Mouse (Mus musculus) lung, postnatal 0 days (tissue): Measurements from ENCODE around the gene Akap12.

Experiments used
- CTCF ChIP-seq: IDR thresholded peaks from 2 replicates; pipeline ENCODE4 v1.5.1; 2016; ENCODE audit warnings: antibody characterized with exemption, mild to moderate bottlenecking
- EP300 ChIP-seq: IDR thresholded peaks from 2 replicates; pipeline ENCODE4 v1.6.1; 2016; ENCODE audit warnings: antibody characterized with exemption, mild to moderate bottlenecking, control low read depth

DNA sequence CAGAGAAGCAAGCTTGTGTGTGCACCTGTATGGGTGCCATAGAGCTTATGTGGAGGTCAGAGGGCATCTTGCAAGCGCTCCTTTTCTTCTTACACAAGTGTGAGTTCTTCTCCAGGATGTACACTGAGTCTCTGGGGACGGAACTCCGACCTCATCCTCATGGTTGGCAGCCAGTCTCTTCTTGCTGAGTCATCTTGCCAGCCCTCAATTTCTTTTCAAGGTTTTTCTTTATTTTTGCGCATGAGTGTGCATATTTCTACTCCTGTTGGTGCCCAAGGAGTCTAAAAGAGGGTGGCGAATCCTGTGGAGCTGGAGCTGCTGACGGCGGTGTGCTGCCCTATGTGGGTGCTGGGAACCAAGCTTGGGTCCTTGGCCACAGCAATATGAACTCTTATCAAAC, 19.8 kb upstream of the Akap12 start:
- TF ChIP-seq CTCF (no peak), EP300 (no peak)
